Mouse (Mus musculus): ENCODE measurements around the gene Lrpprc.

GRCm38 (mm10) chr17:84787477-84787876 lies 3.1 kb downstream of the Lrpprc start:
- TF ChIP-seq CTCF (IDR thresholded peaks at IDR 0.05; ENCODE audit: low read depth, low read length) (no peak), GATA2 (IDR thresholded peaks at IDR 0.05; ENCODE audit: borderline replicate concordance, low read depth, low read length) (no peak), GATA1 (IDR thresholded peaks at IDR 0.05; ENCODE audit: borderline replicate concordance, low read length) (no peak), TAL1 (conservative IDR thresholded peaks at IDR 0.05; ENCODE audit: low read depth, low read length) (no peak), POLR2AphosphoS5 (IDR thresholded peaks at IDR 0.05; ENCODE audit: insufficient replicate concordance, low read depth, low read length) (no peak)
